Mouse (Mus musculus): ENCODE data around the gene Rad23b. TPM values are rescaled to one million over a fixed set of nuclear protein-coding genes. Genes with fewer than 3 reads are reported as not detected.
"Not testable (repeated sequence)": the region's sequence is repeated elsewhere in the genome, so short reads cannot be mapped to it uniquely, and the experiment has no call there.

Rad23b gene
- 99.7 and 101 TPM in 2 replicates for total RNA-seq (2014; rRNA removed)
- 250 and 257 TPM in 2 replicates for polyA plus RNA-seq (2012; rRNA removed)

DNA sequence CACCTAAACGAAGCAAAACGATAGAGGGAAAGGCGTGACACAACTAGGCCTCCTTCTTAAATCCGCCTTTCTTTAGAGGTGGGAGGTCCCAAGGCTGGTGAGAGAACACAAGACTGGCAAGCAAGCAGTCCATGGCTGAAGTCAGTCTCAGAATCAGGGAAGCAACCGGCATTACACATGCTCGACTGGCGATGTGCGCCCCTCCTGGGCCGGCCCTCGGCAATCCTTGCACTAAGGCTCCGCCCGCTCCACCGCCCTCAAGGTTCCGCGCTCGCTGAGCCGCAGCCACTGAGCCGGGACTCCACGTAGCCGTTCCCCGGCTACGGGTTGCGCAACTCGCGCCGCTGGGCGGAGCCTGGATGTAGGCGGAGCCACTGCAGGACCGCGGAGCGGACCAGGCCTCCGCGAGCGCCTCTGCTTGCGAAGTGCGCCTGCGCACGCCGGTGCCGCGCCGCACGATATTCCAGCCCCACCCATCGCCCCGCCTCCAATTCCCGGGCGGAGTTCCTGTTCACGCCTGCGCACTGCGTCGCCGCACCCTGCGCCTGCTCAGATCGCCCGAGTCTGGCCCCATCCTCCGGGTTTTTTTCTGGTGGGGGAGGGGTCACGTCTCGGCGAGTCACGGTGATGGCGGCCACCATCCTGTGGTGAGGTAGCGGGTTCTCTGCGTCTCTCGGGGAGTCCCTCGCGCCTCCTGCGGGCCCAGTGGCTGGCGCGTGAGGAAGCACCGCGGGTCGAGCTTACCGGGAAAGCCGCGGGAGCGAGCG lies at the start of gene Rad23b:
Gene Rad23b, plus strand, starts transcription at position 592 of the 767 bp plus-strand sequence.
- H3K4me3 ChIP-seq (ENCODE audit: insufficient read depth, low read depth, low read length) = peak within 1 kb of the TSS; percentile 92
- peak; percentile 83 for TF ChIP-seq POLR2A (IDR thresholded peaks at IDR 0.05; ENCODE audit: extremely low read depth, insufficient read depth, low read length)
- no peak for TF ChIP-seq CTCF (IDR thresholded peaks at IDR 0.05; ENCODE audit: low read depth, low read length)
- WGBS = under 1% methylated on average over 77 of the region's 77 CpGs

DNA sequence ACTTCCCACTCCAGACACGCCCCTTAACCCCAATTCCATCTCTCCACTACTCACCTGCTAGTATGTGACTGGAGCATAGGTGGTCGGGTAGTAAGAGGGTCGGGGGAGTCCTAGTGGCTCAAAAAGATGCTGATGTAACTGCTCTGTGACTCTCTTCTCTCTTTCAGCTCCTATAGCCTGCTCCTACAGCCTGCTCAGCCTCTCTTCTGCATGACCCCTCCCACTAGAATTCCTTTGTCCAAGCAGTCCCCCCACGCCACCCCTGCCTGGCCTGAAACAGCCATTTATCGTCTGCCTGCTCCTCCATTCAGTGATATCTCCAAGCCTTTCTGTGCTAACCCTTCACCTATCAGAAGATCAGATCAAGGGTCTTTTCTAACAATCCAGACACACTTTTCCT lies 45.7 kb upstream of the Rad23b start:
- Histone ChIP-seq H3K36me3 (ENCODE audit: control insufficient read depth, insufficient read depth, low read length) (no peaks in the 10 kb centered on the region), H3K79me2 (ENCODE audit: control insufficient read depth, insufficient read depth, low read length) (no peaks in the 10 kb centered on the region), H3K27ac (replicated peaks; ENCODE audit: insufficient read depth, low read depth, low read length) (no peak overlapping the region), H3K4me1 (ENCODE audit: control insufficient read depth, insufficient read depth, low read length) (no peaks in the 10 kb centered on the region), H3K4me3 (ENCODE audit: insufficient read depth, low read depth, low read length) (no peak overlapping the region), H3K9ac (ENCODE audit: low read depth, low read length) (no peak overlapping the region), H3K27me3 (ENCODE audit: control insufficient read depth, insufficient read depth, low read length) (no peaks in the 10 kb centered on the region)
- TF ChIP-seq CTCF (IDR thresholded peaks at IDR 0.05; ENCODE audit: low read depth, low read length) = no peak
- TF ChIP-seq POLR2A (IDR thresholded peaks at IDR 0.05; ENCODE audit: extremely low read depth, insufficient read depth, low read length) = no peak
- no peak for DNase-seq (ENCODE audit: extremely low read depth, low read depth, low spot score)
- WGBS = 88% methylated on average over 5 of the region's 5 CpGs

More for the DNA sequence above, at the start of gene Rad23b:
- peak within 1 kb of the TSS; percentile 96 for H3K27ac ChIP-seq (replicated peaks; ENCODE audit: insufficient read depth, low read depth, low read length)
- H3K79me2 ChIP-seq (ENCODE audit: control insufficient read depth, insufficient read depth, low read length) = peaks cover 17% of the 10 kb centered on the region
- H3K9ac ChIP-seq (ENCODE audit: low read depth, low read length) = peak within 1 kb of the TSS; percentile 90
- H3K27me3 ChIP-seq (ENCODE audit: control insufficient read depth, insufficient read depth, low read length) = no peaks in the 10 kb centered on the region
- peak; percentile 88 for DNase-seq (ENCODE audit: extremely low read depth, low read depth, low spot score)
- no peaks in the 10 kb centered on the region for H3K36me3 ChIP-seq (ENCODE audit: control insufficient read depth, insufficient read depth, low read length)
- H3K4me1 ChIP-seq (ENCODE audit: control insufficient read depth, insufficient read depth, low read length) = peaks cover 18% of the 10 kb centered on the region

DNA sequence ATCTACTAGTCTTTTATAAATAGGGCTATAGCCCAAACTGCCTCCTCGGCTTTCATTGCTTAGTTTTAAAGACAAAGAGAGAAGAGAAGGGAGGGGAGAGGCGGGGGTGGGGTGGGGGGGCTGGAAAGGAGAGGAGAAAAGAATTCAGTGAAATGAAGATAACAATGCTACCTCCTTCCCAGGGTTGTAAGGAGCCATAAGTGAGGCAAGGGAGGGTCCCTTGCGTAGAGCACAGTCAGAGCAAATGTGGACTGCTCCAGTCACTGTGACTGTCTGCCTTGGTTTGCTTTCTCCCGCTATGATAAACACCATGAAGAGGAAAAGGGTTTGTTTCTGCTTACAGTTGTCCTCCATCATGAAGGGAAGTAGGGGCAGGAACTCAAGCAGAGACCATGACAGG lies 43.2 kb upstream of the Rad23b start:
- no peak overlapping the region for H3K9ac ChIP-seq (ENCODE audit: low read depth, low read length)
- H3K27ac ChIP-seq (replicated peaks; ENCODE audit: insufficient read depth, low read depth, low read length) = no peak overlapping the region
- WGBS = 76% methylated on average over 4 of the region's 4 CpGs
- DNase-seq (ENCODE audit: extremely low read depth, low read depth, low spot score) = no peak
- H3K4me3 ChIP-seq (ENCODE audit: insufficient read depth, low read depth, low read length) = no peak overlapping the region
- TF ChIP-seq POLR2A (IDR thresholded peaks at IDR 0.05; ENCODE audit: extremely low read depth, insufficient read depth, low read length) (no peak), CTCF (IDR thresholded peaks at IDR 0.05; ENCODE audit: low read depth, low read length) (no peak)
- no peaks in the 10 kb centered on the region for H3K4me1 ChIP-seq (ENCODE audit: control insufficient read depth, insufficient read depth, low read length)
- H3K79me2 ChIP-seq (ENCODE audit: control insufficient read depth, insufficient read depth, low read length) = no peaks in the 10 kb centered on the region
- no peaks in the 10 kb centered on the region for H3K27me3 ChIP-seq (ENCODE audit: control insufficient read depth, insufficient read depth, low read length)
- H3K36me3 ChIP-seq (ENCODE audit: control insufficient read depth, insufficient read depth, low read length) = no peaks in the 10 kb centered on the region

DNA sequence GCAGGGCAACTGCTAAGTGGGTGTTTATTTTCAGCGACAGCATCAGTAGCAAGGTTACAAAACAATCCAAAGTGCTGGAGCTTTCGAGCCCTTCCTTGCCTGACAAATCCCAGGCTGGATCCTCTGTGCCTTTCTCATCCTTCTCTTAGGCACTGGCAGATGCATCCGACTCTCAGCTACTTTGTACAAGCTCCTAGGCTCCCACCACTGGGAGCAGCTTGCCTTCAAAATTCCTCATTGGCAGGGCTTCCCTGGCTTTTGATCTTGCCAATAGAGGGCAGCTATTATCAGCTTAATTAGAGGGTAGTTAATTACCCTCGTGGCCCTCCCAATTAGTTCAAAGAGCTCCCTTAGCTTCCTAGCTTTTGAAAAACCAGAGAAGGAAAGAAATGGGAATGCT lies 33.1 kb upstream of the Rad23b start:
- Histone ChIP-seq H3K4me1 (ENCODE audit: control insufficient read depth, insufficient read depth, low read length) (no peaks in the 10 kb centered on the region), H3K27ac (replicated peaks; ENCODE audit: insufficient read depth, low read depth, low read length) (no peak overlapping the region), H3K9ac (ENCODE audit: low read depth, low read length) (no peak overlapping the region), H3K36me3 (ENCODE audit: control insufficient read depth, insufficient read depth, low read length) (no peaks in the 10 kb centered on the region), H3K79me2 (ENCODE audit: control insufficient read depth, insufficient read depth, low read length) (no peaks in the 10 kb centered on the region), H3K4me3 (ENCODE audit: insufficient read depth, low read depth, low read length) (no peak overlapping the region), H3K27me3 (ENCODE audit: control insufficient read depth, insufficient read depth, low read length) (no peaks in the 10 kb centered on the region)
- DNase-seq (ENCODE audit: extremely low read depth, low read depth, low spot score) = no peak
- no peak for TF ChIP-seq POLR2A (IDR thresholded peaks at IDR 0.05; ENCODE audit: extremely low read depth, insufficient read depth, low read length)
- TF ChIP-seq CTCF (IDR thresholded peaks at IDR 0.05; ENCODE audit: low read depth, low read length) = no peak
- WGBS = 68% methylated on average over 4 of the region's 4 CpGs

DNA sequence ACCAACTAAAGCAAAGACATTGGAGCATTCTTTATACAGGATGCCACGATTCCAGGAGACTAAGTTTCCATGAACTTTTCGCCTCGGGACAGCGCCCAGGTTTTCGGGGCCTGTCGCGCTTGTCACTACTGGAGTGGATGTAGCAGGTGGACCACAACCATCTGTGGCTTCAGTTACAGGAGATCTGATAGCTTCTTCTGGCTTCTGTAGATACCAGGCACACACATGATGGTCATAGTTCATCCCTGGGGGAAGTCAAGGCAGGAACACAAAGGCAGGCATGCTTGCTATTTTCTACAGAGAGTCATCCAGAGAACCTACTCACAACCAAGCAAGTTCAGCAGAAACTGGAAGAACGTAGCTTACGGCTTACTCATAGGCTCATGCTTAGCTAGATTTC lies 31.5 kb upstream of the Rad23b start:
- DNase-seq (ENCODE audit: extremely low read depth, low read depth, low spot score) = not testable (repeated sequence)

DNA sequence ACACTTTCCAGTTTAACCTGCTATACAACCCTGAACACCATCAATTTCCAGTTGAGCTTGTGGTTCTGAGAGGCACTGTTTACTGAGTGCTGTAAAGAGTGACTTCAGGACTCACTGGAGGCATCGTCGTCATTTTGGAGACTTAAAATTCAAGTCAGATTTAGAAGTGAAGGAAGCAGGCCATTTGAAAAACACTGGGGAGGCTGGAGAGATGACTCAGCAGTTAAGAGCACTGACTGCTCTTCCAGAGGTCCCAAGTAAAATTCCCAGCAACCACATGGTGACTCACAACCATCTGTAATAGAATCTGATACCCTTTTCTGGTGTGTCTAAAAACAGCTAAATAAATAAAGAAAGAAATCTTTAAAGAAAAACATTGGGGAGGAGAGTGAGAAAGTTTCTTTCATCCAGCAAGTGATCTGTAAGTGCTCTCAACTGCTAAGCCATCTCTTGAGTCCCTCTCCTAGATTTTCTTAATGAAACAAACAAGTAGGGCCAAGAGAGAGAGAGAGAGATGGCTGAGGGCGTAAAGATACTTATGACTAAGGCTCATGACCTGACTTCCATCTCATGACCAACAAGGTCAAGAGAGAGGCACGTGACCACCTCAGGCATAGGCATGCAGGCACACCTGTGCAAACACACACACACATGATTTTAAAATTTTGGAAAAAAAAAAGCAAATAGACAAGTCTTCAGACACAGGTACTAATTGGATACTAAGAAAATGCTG lies 23.9 kb upstream of the Rad23b start:
- Histone ChIP-seq H3K27me3 (ENCODE audit: control insufficient read depth, insufficient read depth, low read length) (no peaks in the 10 kb centered on the region), H3K27ac (replicated peaks; ENCODE audit: insufficient read depth, low read depth, low read length) (no peak overlapping the region), H3K79me2 (ENCODE audit: control insufficient read depth, insufficient read depth, low read length) (no peaks in the 10 kb centered on the region), H3K4me3 (ENCODE audit: insufficient read depth, low read depth, low read length) (no peak overlapping the region), H3K4me1 (ENCODE audit: control insufficient read depth, insufficient read depth, low read length) (no peaks in the 10 kb centered on the region; the same call in 1 of the 2 replicates), H3K9ac (ENCODE audit: low read depth, low read length) (no peak overlapping the region), H3K36me3 (ENCODE audit: control insufficient read depth, insufficient read depth, low read length) (no peaks in the 10 kb centered on the region)
- TF ChIP-seq POLR2A (IDR thresholded peaks at IDR 0.05; ENCODE audit: extremely low read depth, insufficient read depth, low read length) (no peak), CTCF (IDR thresholded peaks at IDR 0.05; ENCODE audit: low read depth, low read length) (no peak)
- 65% methylated on average over 4 of the region's 4 CpGs for WGBS
- peak; percentile 46 for DNase-seq (ENCODE audit: extremely low read depth, low read depth, low spot score)

More for the DNA sequence above, 31.5 kb upstream of the Rad23b start:
- not testable (repeated sequence) for H3K79me2 ChIP-seq (ENCODE audit: control insufficient read depth, insufficient read depth, low read length); H3K4me1 ChIP-seq (ENCODE audit: control insufficient read depth, insufficient read depth, low read length); H3K27me3 ChIP-seq (ENCODE audit: control insufficient read depth, insufficient read depth, low read length); H3K36me3 ChIP-seq (ENCODE audit: control insufficient read depth, insufficient read depth, low read length); H3K9ac ChIP-seq (ENCODE audit: low read depth, low read length); H3K27ac ChIP-seq (replicated peaks; ENCODE audit: insufficient read depth, low read depth, low read length); H3K4me3 ChIP-seq (ENCODE audit: insufficient read depth, low read depth, low read length)
- 98% methylated on average over 9 of the region's 9 CpGs for WGBS

Measured in liver, adult 2 months (tissue).